Mouse (Mus musculus) cerebellum, postnatal 14 days (tissue): Measurements from ENCODE around the gene Srgap3.

Experiments
- DNase-seq, 2 experiments: peaks; one replicate each; pipeline ENCODE4 v3.0.0; 2021; ENCODE audit warnings: mixed read lengths in 2 of 2

Gene Srgap3

DNA sequence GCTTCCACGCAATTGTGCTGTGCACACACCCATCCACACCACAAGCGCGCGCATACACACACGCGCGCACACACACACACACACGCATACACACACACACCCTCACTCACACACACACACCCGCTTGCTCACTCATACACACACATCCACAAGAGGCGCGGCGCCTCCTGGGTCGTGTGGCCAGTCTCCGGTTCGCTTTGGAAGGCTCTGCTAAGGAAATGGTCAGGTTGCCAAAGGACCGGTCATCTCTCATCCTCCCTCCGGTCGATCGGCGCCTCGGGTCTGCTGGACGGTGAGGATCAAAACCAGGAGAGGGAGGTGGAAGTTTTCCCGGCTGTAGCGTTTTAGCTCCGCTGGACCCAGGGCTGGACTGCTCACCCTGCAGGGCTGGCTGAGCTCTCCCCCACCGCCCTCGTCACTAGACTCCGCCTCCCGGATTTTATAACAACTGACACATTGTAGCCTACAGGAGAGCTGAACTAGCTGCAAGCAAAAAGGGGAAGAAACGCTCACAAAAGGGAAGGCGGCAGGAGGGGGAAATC is at the start of gene Srgap3:
Srgap3 (minus strand) TSS at position 372 of the 542 bp plus-strand sequence.
- DNase-seq, result peak; percentile 86 to 90

- DNase-seq, result no peak
Measured at GRCm38 (mm10) chr6:112995708-112996107, 48.6 kb upstream of the Srgap3 start.

- DNase-seq, result no peak
Measured at GRCm38 (mm10) chr6:112990119-112990518, 43.1 kb upstream of the Srgap3 start.

GRCm38 (mm10) chr6:112985362-112986314 is 38.6 kb upstream of the Srgap3 start:
- no peak for DNase-seq

DNA sequence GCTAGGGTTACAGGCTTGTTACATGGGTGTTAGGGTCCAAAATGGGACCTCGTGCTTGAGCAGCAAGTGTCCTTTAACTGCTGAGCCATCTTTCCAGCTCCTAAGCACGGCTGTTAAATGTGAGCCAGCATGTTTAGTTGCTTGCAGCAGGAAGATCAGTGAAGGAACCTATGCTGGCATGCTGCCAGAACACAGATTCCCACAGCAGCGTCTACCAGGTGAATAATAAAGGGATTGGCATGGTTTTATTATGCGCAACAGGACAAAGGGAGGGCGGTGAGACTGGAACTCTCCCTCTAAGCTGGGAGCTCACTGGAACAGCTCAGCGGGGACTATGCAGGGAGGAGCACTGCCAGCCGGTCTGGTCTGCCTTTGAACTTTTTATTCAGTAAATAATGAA is 35.2 kb upstream of the Srgap3 start:
- peak; percentile 19 to 24 for DNase-seq

DNA sequence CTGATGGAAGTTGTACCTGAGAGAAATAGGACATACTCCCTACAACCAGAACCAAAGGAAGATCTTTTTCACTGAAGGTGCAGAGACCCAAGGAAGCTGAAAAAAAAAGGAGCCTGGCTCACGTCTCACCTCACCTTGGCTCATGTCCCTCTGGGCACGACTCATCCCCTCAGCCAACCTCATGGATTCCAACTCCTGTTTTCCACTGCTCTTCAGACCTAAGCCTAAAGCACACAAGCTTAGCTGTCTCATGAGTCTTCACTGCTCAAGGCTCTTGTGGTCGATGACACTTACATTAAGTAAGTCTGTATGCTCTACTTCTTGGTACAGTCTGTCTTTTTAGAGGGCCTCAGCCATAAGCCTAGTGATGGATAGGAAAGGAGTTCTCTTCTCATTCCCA is 31.9 kb upstream of the Srgap3 start:
- no peak for DNase-seq

- DNase-seq, result no peak
Measured at GRCm38 (mm10) chr6:112977246-112977645, 30.2 kb upstream of the Srgap3 start.

GRCm38 (mm10) chr6:112976541-112976940 is 29.5 kb upstream of the Srgap3 start:
- no peak for DNase-seq

DNA sequence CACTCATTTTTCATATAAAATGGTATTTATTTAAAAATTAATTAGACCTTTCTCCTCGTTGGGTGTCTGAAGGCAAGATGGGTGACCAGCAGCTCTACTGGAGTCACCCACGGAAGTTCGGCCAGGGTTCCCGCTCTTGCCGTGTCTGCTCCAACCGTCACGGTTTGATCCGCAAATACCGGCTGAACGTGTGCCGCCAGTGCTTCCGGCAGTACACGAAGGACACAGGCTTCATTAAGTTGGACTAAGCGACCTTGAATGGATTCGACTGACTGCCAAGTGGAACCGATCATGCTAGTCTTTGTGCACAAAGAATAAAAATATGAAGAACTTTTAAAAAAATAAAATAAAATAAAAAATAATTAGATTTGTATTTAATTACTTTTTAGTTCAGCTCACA is 29.1 kb upstream of the Srgap3 start:
- DNase-seq, result peak in 1 of 2 experiments; percentile 16

DNA sequence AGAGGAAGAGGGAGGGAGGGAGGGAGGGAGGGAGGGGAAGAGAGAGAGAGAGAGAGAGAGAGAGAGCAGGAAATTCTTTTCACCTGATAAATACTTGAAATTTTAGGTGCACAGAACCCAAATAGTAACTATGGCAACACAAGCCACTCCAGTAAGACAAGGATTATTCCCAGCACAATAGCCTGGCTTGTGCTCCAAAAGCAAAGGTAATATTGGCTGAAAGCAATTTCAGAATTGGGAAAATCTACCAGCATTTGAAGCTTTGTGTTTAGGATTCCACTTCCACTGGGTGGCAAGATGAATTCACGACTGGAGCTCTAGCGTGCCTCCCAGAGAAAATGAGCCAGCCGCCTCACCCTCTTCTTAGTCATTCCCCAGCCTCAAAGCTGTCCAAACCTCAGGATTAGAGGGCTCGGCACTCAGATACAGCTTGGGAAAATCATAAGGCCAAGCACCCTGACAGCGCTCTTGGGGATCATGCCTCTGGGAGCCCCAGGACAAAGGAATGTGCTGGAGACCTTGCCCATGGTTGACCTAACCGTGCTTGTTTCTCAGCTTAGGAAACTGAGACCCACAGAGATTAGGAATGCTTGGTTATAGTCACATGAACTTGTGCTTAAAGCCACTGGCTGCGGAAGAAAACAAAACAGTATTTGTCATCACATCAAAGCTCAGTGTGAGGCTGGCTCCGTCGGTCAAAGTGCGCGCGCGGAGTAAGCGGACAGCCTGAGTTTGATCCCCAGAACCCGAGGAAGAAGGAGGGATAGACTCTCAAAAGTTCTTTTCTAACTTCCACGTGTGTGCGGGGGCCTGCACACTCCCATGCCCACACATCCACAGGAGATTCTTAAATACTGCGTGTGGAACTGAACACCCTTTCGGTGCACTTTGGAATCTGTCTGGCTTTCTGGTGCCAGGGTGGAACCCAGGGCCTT is 27.0 kb upstream of the Srgap3 start:
- DNase-seq, result no peak

- DNase-seq, result peak in 1 of 2 experiments; percentile 19
Measured at GRCm38 (mm10) chr6:112972858-112973631, 26.0 kb upstream of the Srgap3 start.

GRCm38 (mm10) chr6:112972127-112972526 is 25.1 kb upstream of the Srgap3 start:
- no peak for DNase-seq

GRCm38 (mm10) chr6:112971116-112971768 is 24.2 kb upstream of the Srgap3 start:
- DNase-seq, result no peak

- no peak for DNase-seq
Measured at GRCm38 (mm10) chr6:112967359-112967758, 20.3 kb upstream of the Srgap3 start.

DNA sequence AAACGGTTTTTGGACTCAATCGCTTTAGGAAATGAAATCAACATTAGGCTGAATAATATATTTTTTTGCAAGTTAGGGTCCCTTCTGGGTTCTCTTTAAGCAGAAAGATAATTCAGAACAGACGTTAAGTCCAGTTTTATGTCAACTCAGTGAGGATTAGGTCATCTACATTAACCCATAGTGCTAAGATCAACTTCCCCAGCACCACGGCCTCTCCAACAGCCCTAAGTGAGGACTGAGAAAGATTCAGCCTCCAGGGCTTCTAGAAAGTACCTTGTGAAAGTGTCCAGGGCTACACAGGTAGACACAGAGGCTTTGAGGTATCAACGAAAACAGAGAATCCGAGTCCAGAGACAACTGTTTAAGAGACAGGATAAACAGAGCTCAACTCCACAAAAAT is 11.3 kb upstream of the Srgap3 start:
- DNase-seq, result no peak

DNA sequence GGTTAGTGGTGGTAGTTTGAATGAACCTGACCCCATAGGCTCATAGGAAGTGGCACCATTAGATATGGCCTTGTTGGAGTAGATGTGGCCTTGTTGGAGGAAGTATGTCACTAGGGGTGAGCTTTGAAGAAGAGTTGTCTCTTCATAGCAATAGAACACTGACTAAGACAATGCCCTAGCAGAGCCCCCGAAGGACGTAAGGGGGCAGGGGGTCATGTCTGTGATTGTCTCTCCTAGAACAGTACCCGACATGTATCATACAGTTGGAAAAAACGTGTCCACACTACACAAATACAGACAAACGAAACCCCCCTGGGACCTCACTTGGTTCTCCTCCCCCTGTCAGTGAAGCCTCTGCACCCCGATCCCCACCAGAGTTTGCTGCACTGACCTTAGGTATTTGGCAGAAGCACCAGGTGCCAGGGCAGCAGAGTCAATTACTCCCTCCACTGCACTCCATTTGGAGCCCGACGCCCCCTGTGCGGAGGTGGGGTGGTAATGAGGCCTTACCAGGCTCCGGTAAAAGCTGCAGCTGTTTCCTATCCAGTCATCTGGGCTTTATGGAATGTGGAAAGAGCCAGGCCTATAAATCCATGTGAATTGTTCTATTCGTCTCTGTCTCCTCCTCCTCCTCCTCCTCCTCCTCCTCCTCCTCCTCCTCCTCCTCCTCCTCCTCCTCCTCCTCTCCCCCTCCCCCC is 10.7 kb upstream of the Srgap3 start:
- DNase-seq, result no peak

- DNase-seq, result no peak
Measured at GRCm38 (mm10) chr6:112955773-112956172, 8.7 kb upstream of the Srgap3 start.

- DNase-seq, result no peak
Measured at GRCm38 (mm10) chr6:112953905-112954304, 6.8 kb upstream of the Srgap3 start.

GRCm38 (mm10) chr6:112951254-112951653 is 4.2 kb upstream of the Srgap3 start:
- DNase-seq, result peak in 1 of 2 experiments; percentile 54

DNA sequence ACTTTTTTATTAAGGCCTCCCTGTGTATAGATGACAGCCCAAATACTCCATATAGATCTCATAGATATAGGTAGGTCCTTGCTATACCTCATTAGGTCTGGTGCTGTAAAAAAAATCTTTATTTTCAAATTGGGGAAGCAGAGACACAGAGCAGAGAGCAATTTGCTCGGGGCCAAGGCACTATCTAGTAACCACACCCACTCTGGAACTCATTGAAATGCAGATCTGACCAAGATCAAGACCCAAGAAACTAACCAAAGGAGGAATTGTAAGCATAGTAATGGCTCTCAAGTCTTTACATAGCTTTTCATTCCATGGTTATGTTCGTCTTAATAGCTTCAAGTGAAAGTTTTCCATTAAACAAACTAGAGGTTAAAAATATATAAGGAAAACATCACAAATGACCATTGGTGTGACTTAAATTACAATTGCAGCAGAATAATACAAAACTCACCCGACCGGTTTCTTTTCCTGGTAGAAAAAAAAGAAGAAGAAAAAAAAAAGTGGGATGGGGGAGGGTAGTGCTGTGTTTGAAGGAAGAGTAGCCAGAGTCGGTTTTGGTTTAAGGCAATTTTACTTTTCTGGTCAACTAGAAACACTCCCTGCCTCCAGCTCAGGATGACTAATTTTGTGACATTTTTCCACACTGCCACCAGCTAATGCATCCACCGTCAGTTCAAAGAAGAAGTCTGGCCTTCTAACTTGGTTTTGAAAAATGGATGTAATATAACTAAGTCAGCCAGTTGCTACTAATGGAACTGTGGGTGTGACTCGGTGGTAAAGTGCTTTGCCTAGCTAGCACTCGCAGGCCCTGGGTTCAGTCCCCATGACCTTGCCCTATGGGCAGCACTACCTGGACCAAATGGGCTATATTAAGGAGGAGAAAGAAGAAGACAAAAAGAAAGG is 3.4 kb upstream of the Srgap3 start:
- no peak for DNase-seq
